Mouse (Mus musculus): ENCODE measurements around the gene Arhgap15.

Gene Arhgap15

GRCm38 (mm10) chr2:44039522-44040203 is 291.0 kb downstream of the Arhgap15 start:
- no peak for DNase-seq

- no peak for DNase-seq
These were observed 295.5 kb downstream of the Arhgap15 start for GRCm38 (mm10) chr2:44044088-44044487.

- no peak for DNase-seq
These were observed 296.0 kb downstream of the Arhgap15 start for GRCm38 (mm10) chr2:44044634-44045033.

DNA sequence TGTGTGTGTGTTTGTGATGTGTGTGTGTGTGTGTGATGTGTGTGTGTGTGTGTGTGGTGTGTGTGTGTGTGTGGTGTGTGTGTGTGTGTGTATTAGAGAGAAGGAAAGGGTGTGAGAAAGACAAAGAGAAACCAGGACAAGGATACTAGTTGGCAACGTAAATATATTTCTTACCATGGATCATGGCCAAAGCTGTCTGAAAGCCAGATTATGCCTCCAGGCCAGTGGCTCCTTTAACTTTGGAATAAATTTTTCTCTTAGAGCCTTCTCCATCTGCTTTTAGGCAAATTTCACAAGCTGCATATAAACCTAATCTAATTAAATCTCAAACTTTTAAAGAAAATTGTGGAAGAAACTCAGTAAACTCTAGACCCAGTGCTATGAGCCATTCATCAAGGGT is 296.6 kb downstream of the Arhgap15 start:
- no peak for DNase-seq

GRCm38 (mm10) chr2:44060306-44060705 is 311.7 kb downstream of the Arhgap15 start:
- DNase-seq: no peak

GRCm38 (mm10) chr2:44060716-44061115 is 312.1 kb downstream of the Arhgap15 start:
- no peak for DNase-seq

GRCm38 (mm10) chr2:44065067-44065466 is 316.4 kb downstream of the Arhgap15 start:
- no peak for DNase-seq

GRCm38 (mm10) chr2:44068151-44068840 is 319.7 kb downstream of the Arhgap15 start:
- no peak for DNase-seq

DNA sequence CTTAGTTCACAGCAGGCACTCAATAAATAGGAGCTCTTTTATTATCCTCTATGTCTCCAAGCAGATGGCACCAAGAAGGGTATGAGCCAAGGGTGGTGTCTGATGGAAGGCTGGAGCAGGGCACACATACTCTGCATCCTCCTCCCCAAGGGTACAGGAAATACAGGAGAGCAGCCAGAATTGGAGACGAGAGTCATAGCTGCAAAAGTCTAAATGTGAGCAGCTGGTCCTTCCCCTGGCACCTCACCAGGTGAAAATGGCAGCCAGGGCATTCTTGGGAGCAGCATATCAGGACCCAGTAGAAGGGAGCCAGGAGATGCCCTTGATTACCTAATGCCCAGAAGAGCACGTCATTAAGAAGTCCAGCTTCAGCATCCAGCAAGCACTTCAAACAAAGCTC is 320.3 kb downstream of the Arhgap15 start:
- peak; percentile 67 for DNase-seq

- DNase-seq: no peak
These were observed 327.9 kb downstream of the Arhgap15 start for GRCm38 (mm10) chr2:44076570-44076969.

DNA sequence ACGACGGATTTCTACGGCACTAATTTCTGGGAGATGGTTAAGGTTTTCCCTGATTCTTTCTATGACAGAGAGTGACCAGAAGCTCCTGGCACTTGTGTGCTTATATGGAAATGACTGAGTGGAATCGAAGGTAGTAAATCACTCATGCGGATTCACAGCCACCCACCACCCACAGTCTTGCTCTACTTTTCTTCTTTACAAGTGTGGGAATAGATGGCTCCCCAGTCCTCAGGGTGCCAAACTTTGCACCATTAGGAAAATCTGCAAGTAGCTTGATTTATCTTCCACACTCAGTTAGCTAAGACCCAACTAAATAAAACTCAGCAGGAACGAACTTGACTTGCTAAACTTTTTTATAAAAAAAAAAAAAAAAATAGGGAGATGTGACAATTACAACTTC is 331.9 kb downstream of the Arhgap15 start:
- no peak for DNase-seq

GRCm38 (mm10) chr2:44081241-44081640 is 332.6 kb downstream of the Arhgap15 start:
- DNase-seq: no peak

DNA sequence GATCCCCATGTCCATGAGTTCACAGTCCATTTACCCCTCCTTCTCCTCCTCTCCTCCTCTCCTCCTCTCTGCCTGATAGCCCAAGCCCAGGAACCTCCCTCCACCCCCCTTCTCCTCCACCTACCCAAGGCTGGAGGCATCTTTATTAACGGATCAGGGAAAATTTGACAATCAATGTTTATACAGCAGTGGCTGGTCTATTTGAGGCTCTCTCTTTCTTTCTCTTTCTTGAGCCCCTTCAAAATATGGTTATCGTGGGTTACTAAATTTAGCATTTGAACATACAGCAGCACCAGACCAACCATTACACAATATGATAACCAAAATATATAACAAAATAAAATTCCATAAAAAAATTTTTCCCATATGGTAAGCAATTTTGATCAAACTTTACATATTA is 335.8 kb downstream of the Arhgap15 start:
- DNase-seq: no peak

DNA sequence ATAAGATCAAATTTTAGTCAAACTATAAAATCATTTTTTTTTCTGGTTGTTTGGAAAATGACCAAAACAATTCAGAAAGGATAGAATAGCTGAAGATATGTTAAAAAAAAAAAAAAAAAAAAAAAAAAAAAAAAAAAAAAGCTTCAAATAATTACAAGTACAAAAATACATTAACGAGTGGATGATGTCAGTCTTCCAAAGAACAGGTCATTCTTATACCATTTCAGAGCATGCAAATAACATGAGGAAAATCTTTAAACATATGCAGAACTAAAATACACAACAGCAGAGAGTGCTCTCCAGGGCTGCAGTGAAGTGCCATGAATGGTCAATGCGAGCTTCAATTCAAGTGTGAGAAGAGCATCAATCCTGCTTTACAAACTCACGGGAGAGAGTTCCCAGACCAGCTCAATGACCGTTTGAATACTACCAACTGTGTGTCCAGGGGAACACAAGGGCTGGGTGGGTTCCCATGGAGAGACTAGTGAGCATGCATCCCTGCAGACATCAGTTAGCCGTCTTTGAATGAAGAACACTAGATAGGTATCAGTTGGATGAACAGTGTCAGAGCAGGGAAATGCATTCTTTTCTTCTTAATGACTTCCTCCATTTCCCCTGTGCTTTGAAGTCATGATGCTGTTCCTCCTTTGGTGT is 337.9 kb downstream of the Arhgap15 start:
- no peak for DNase-seq

DNA sequence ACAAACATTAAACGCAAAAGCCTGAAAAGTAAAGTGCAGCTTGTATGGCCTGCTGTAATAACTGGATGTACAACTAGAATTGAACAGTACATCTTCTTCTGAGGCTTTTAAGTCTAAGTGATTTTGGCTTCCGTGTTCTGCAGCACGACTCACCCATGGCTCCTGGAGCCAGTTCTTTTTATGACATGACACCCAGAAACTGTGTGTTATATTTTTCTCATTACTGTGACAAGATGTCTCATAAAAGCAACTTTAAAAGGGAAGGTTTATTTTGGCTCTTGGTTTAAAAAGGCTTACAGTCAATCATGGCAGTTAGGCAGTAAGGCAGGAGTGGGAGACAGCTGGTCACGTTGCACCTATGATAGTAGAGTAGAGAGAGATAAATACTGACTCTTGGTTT is 349.9 kb downstream of the Arhgap15 start:
- no peak for DNase-seq

DNA sequence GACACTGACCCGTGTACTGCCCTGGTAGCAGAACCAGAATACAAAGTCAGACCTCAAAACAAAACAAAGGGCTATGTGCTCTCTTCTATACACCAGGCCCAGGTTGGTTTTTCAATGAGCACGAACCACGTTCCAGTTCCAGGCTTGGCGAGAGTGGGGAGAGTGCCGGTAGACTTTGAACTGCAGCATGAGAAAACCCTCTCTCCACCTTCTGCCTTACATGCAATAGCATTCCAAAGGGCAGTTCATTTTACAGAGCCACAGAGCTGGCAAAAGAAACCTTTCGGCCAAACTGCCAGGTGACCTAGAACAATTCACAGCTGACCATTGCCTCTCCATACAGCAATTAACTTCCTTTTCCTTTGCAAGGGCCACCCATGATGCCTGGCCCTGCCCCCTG is 353.7 kb downstream of the Arhgap15 start:
- DNase-seq: no peak

- no peak for DNase-seq
These were observed 354.7 kb downstream of the Arhgap15 start for GRCm38 (mm10) chr2:44103321-44103720.

- no peak for DNase-seq
These were observed 355.1 kb downstream of the Arhgap15 start for GRCm38 (mm10) chr2:44103742-44104141.

GRCm38 (mm10) chr2:44104282-44105197 is 355.9 kb downstream of the Arhgap15 start:
- DNase-seq: no peak

- DNase-seq: no peak
These were observed 356.6 kb downstream of the Arhgap15 start for GRCm38 (mm10) chr2:44105198-44105555.

GRCm38 (mm10) chr2:44106359-44106758 is 357.7 kb downstream of the Arhgap15 start:
- no peak for DNase-seq

GRCm38 (mm10) chr2:44111276-44111675 is 362.7 kb downstream of the Arhgap15 start:
- DNase-seq: no peak

All from cerebellum, adult 11-12 months (tissue).